ENCODE assay signal across 8 mouse cellular contexts in genomic region chr12:69371421-69371853, GRCm38 (mm10). TPM values are rescaled to one million over a fixed set of nuclear protein-coding genes. Genes with fewer than 3 reads are reported as not detected.
DNase-seq lines count a peak whose midpoint lies in the region; ATAC-seq and TF ChIP-seq lines count a peak whose summit lies in the region.

No protein-coding gene starts in this region.

- under 1% methylated on average over 24 of the region's 24 CpGs for WGBS in lung, embryonic 14.5 days
- under 1% methylated on average over 22 of the region's 24 CpGs for WGBS in hindbrain, embryonic 16.5 days
- WGBS in stomach, postnatal 0 days: 1% methylated on average over 23 of the region's 24 CpGs

- ATAC-seq in lung, embryonic 14.5 days (ENCODE audit: insufficient read depth): peak; percentile 88
- peak; percentile 93 for ATAC-seq in hindbrain, embryonic 16.5 days
- ATAC-seq in megakaryocyte progenitor cell, adult 5-6 weeks (replicated peaks; ENCODE audit: poor library complexity): peak; percentile 58
- ATAC-seq in stomach, postnatal 0 days (ENCODE audit: low FRiP score, low TSS enrichment): peak; percentile 84

- no peak for DNase-seq in lung, embryonic 14.5 days
- DNase-seq in lung, postnatal 14 days: no peak
- peak; percentile 81 for DNase-seq in c-Kit-positive CD71-positive TER-119-positive erythroid progenitor cells, embryonic 14.5 days (ENCODE audit: low spot score)
- no peak for DNase-seq in stomach, postnatal 0 days (ENCODE audit: low spot score)
- no peak for DNase-seq in gastrocnemius, adult 8-10 months (ENCODE audit: low spot score in 2 of 2)
- DNase-seq in left cerebral cortex, postnatal 14 days (ENCODE audit: low spot score in 2 of 2): no peak

- H3K27me3 ChIP-seq in lung, embryonic 14.5 days (ENCODE audit: insufficient read depth, low read length): no peaks in the 10 kb centered on the region
- H3K27me3 ChIP-seq in hindbrain, embryonic 16.5 days (replicated peaks; ENCODE audit: control insufficient read depth, insufficient read depth, low read length): no peaks in the 10 kb centered on the region
- H3K27me3 ChIP-seq in stomach, postnatal 0 days (ENCODE audit: control insufficient read depth, insufficient read depth, low read length): no peaks in the 10 kb centered on the region

- peak overlapping the region; percentile 99 for H3K4me3 ChIP-seq in lung, embryonic 14.5 days (ENCODE audit: low read depth, low read length)
- peak overlapping the region; percentile 100 for H3K4me3 ChIP-seq in hindbrain, embryonic 16.5 days (ENCODE audit: low read length)
- peak overlapping the region; percentile 99 for H3K4me3 ChIP-seq in stomach, postnatal 0 days (ENCODE audit: low read depth, low read length)

- H3K4me1 ChIP-seq in lung, embryonic 14.5 days (ENCODE audit: insufficient read depth): 0 out of 2 replicates have a peak, but pooled peaks cover 6% of the 10 kb centered on the region
- peaks cover 17% of the 10 kb centered on the region for H3K4me1 ChIP-seq in hindbrain, embryonic 16.5 days (ENCODE audit: control insufficient read depth, insufficient read depth, low read depth, low read length)
- H3K4me1 ChIP-seq in stomach, postnatal 0 days (replicated peaks; ENCODE audit: control insufficient read depth, insufficient read depth): no peaks in the 10 kb centered on the region

- H3K36me3 ChIP-seq in lung, embryonic 14.5 days (ENCODE audit: insufficient read depth): peaks cover 21% of the 10 kb centered on the region
- H3K36me3 ChIP-seq in hindbrain, embryonic 16.5 days (ENCODE audit: control insufficient read depth, insufficient read depth, low read length): no peaks in the 10 kb centered on the region
- H3K36me3 ChIP-seq in stomach, postnatal 0 days (ENCODE audit: control insufficient read depth, insufficient read depth, low read length): peaks cover 4% of the 10 kb centered on the region; the same call in 1 of the 2 replicates

- intact Hi-C loops in left cerebral cortex, postnatal 14 days (cut with DNase I): loop anchor here (5.0 kb wide), 3 partner anchors 66 to 311 kb away; partner anchors contain the start of genes Sos2 and Vcpkmt

- H3K27ac ChIP-seq in lung, embryonic 14.5 days (ENCODE audit: low read depth): peak overlapping the region; percentile 98
- peak overlapping the region; percentile 93 for H3K27ac ChIP-seq in hindbrain, embryonic 16.5 days (ENCODE audit: low read depth, low read length)
- H3K27ac ChIP-seq in stomach, postnatal 0 days (replicated peaks): peak overlapping the region; percentile 99

- peak overlapping the region; percentile 95 for H3K4me2 ChIP-seq in lung, embryonic 14.5 days
- H3K4me2 ChIP-seq in hindbrain, embryonic 16.5 days (ENCODE audit: low read length): peak overlapping the region; percentile 70
- H3K4me2 ChIP-seq in stomach, postnatal 0 days (replicated peaks; ENCODE audit: low read depth): peak overlapping the region; percentile 78

- H3K9me3 ChIP-seq in lung, embryonic 14.5 days (ENCODE audit: low read depth, low read length): no peaks in the 10 kb centered on the region
- no peaks in the 10 kb centered on the region for H3K9me3 ChIP-seq in hindbrain, embryonic 16.5 days (ENCODE audit: control insufficient read depth, low read length)
- no peaks in the 10 kb centered on the region for H3K9me3 ChIP-seq in stomach, postnatal 0 days (ENCODE audit: control insufficient read depth, low read length)

- peak; percentile 41; the same call in 1 of the 2 replicates for TF ChIP-seq CTCF in lung, embryonic 14.5 days (IDR thresholded peaks at IDR 0.05; ENCODE audit: low read depth)
- TF ChIP-seq CTCF in stomach, postnatal 0 days (IDR thresholded peaks at IDR 0.05; ENCODE audit: low read depth): peak; percentile 70

- TF ChIP-seq EP300 in stomach, postnatal 0 days (optimal IDR thresholded peaks at IDR 0.05): peak; percentile 56

- H3K9ac ChIP-seq in lung, embryonic 14.5 days: peak overlapping the region; percentile 98
- peak overlapping the region; percentile 83 for H3K9ac ChIP-seq in hindbrain, embryonic 16.5 days (ENCODE audit: low read depth, low read length)
- peak overlapping the region; percentile 100 for H3K9ac ChIP-seq in stomach, postnatal 0 days (ENCODE audit: low read length)

RNA-seq across cellular contexts. Expression of gene Arf6, which starts 0.5 kb away (rescaled TPM):
- 59.9 and 61.8 TPM in 2 replicates for polyA plus RNA-seq in lung, embryonic 14.5 days (2014; fragmentation: Nextera tagmentation; extraction: Ambion mirVana)
- polyA plus RNA-seq in hindbrain, embryonic 16.5 days (2015; fragmentation: Nextera tagmentation; extraction: Ambion mirVana): 20.7 and 21.8 TPM in 2 replicates
- 89.6 and 90.6 TPM in 2 replicates for total RNA-seq in megakaryocyte progenitor cell, adult 5-6 weeks (2015)
- 145 and 148 TPM in 2 replicates for total RNA-seq in megakaryocyte progenitor cell, adult 5-6 weeks (2017)
- polyA plus RNA-seq in stomach, postnatal 0 days (2015; fragmentation: Nextera tagmentation; extraction: Ambion mirVana): 97.8 and 116 TPM in 2 replicates
- total RNA-seq in gastrocnemius, adult 8-10 months (2022): 10 to 100 TPM; 18.4 to 23.3 (median 21.9) TPM
- total RNA-seq in left cerebral cortex, postnatal 14 days (2021): 10 to 100 TPM; 55.5 to 57.9 TPM

RNA-seq across cellular contexts. Expression of gene Gm9887, which starts 0.8 kb away (rescaled TPM):
- 2.0 and 2.2 TPM in 2 replicates for polyA plus RNA-seq in lung, embryonic 14.5 days (2014; fragmentation: Nextera tagmentation; extraction: Ambion mirVana)
- 0.56 and 0.66 TPM in 2 replicates for polyA plus RNA-seq in hindbrain, embryonic 16.5 days (2015; fragmentation: Nextera tagmentation; extraction: Ambion mirVana)
- not detected in 2 replicates for total RNA-seq in megakaryocyte progenitor cell, adult 5-6 weeks (2015)
- 1.5 TPM in 1 of 2 replicates, not detected in the other for total RNA-seq in megakaryocyte progenitor cell, adult 5-6 weeks (2017)
- polyA plus RNA-seq in stomach, postnatal 0 days (2015; fragmentation: Nextera tagmentation; extraction: Ambion mirVana): 2.4 and 4.1 TPM in 2 replicates
- total RNA-seq in gastrocnemius, adult 8-10 months (2022): under 1 TPM in 1 of 4 experiments, not detected in 3; 0.49 TPM
- 1 to 10 TPM; 1.0 to 2.7 TPM for total RNA-seq in left cerebral cortex, postnatal 14 days (2021)

RNA-seq across cellular contexts. Expression of gene Nemf, which starts 14.5 kb away (rescaled TPM):
- 79.3 and 84.8 TPM in 2 replicates for polyA plus RNA-seq in lung, embryonic 14.5 days (2014; fragmentation: Nextera tagmentation; extraction: Ambion mirVana)
- polyA plus RNA-seq in hindbrain, embryonic 16.5 days (2015; fragmentation: Nextera tagmentation; extraction: Ambion mirVana): 82.4 and 85.0 TPM in 2 replicates
- 62.7 and 76.9 TPM in 2 replicates for total RNA-seq in megakaryocyte progenitor cell, adult 5-6 weeks (2015)
- total RNA-seq in megakaryocyte progenitor cell, adult 5-6 weeks (2017): 80.0 and 130 TPM in 2 replicates
- polyA plus RNA-seq in stomach, postnatal 0 days (2015; fragmentation: Nextera tagmentation; extraction: Ambion mirVana): 46.5 and 50.0 TPM in 2 replicates
- total RNA-seq in gastrocnemius, adult 8-10 months (2022): 10 to 100 TPM; 15.6 to 21.4 (median 17.5) TPM
- 10 to 100 TPM; 37.9 to 39.9 TPM for total RNA-seq in left cerebral cortex, postnatal 14 days (2021)
